In genomic region chr9:41736234-41736859, GRCm38 (mm10) we compare ENCODE assay signal across 7 mouse cellular contexts.
A peak's percentile ranks its signal among the peaks of the same experiment; 100 is the strongest.
DNase-seq lines count a peak whose midpoint lies in the region; ATAC-seq lines count a peak whose summit lies in the region.

No protein-coding gene starts in this region.

- 2% methylated on average over 16 of the region's 16 CpGs for WGBS in lung, embryonic 15.5 days
- WGBS in embryonic facial prominence, embryonic 12.5 days, result 1% methylated on average over 16 of the region's 16 CpGs
- WGBS in hindbrain, embryonic 11.5 days, result 2% methylated on average over 16 of the region's 16 CpGs
- WGBS in liver, embryonic 16.5 days (ENCODE audit: insufficient replicate concordance), result 6% methylated on average over 16 of the region's 16 CpGs
- WGBS in stomach, embryonic 15.5 days, result 2% methylated on average over 16 of the region's 16 CpGs

- 0 out of 2 replicates have a peak, but pooled peaks have one; percentile 11 for ATAC-seq in lung, embryonic 15.5 days (ENCODE audit: borderline replicate concordance, extremely low read depth, low FRiP score, low TSS enrichment)
- ATAC-seq in embryonic facial prominence, embryonic 12.5 days (ENCODE audit: insufficient number of reproducible peaks, insufficient read depth, low FRiP score, low TSS enrichment), result peak; percentile 29; the same call in 1 of the 2 replicates
- ATAC-seq in hindbrain, embryonic 11.5 days (ENCODE audit: low FRiP score), result peak; percentile 89
- no peak for ATAC-seq in liver, embryonic 16.5 days (ENCODE audit: low read depth)
- ATAC-seq in stomach, embryonic 15.5 days (ENCODE audit: insufficient read depth, low FRiP score, low read depth), result no peak; the same call in 1 of the 2 replicates
- ATAC-seq in megakaryocyte progenitor cell, adult 5-6 weeks (replicated peaks; ENCODE audit: poor library complexity), result no peak

- peak overlapping the region; percentile 71 for H3K4me2 ChIP-seq in lung, embryonic 15.5 days
- peak overlapping the region; percentile 40 for H3K4me2 ChIP-seq in embryonic facial prominence, embryonic 12.5 days (replicated peaks)
- peak overlapping the region; percentile 46 for H3K4me2 ChIP-seq in hindbrain, embryonic 11.5 days (replicated peaks; ENCODE audit: low read depth, low read length)
- peak overlapping the region; percentile 46 for H3K4me2 ChIP-seq in liver, embryonic 16.5 days (ENCODE audit: low read depth, low read length)
- peak overlapping the region; percentile 63 for H3K4me2 ChIP-seq in stomach, embryonic 15.5 days

- DNase-seq in lung, postnatal 36 days, result no peak
- peak; percentile 80 for DNase-seq in hindbrain, embryonic 11.5 days (ENCODE audit: low spot score)

- H3K4me1 ChIP-seq in lung, embryonic 15.5 days, result peaks cover 26% of the 10 kb centered on the region
- peaks cover 23% of the 10 kb centered on the region; the same call in 1 of the 2 replicates for H3K4me1 ChIP-seq in embryonic facial prominence, embryonic 12.5 days
- peaks cover 2% of the 10 kb centered on the region; the same call in 1 of the 2 replicates for H3K4me1 ChIP-seq in hindbrain, embryonic 11.5 days (replicated peaks; ENCODE audit: control insufficient read depth, insufficient read depth, low read length)
- no peaks in the 10 kb centered on the region for H3K4me1 ChIP-seq in liver, embryonic 16.5 days (ENCODE audit: control insufficient read depth, low read depth, low read length)
- H3K4me1 ChIP-seq in stomach, embryonic 15.5 days, result peaks cover 4% of the 10 kb centered on the region; the same call in 1 of the 2 replicates

- H3K9ac ChIP-seq in lung, embryonic 15.5 days, result peak overlapping the region; percentile 20
- H3K9ac ChIP-seq in embryonic facial prominence, embryonic 12.5 days, result peak overlapping the region; percentile 16; the same call in 1 of the 2 replicates
- H3K9ac ChIP-seq in hindbrain, embryonic 11.5 days (ENCODE audit: low read depth, low read length), result peak overlapping the region; percentile 63; the same call in 1 of the 2 replicates
- no peak overlapping the region for H3K9ac ChIP-seq in liver, embryonic 16.5 days (ENCODE audit: low read depth, low read length)
- H3K9ac ChIP-seq in stomach, embryonic 15.5 days, result peak overlapping the region; percentile 19; the same call in 1 of the 2 replicates

- H3K27me3 ChIP-seq in lung, embryonic 15.5 days, result peaks cover 5% of the 10 kb centered on the region; the same call in 1 of the 2 replicates
- no peaks in the 10 kb centered on the region for H3K27me3 ChIP-seq in embryonic facial prominence, embryonic 12.5 days
- no peaks in the 10 kb centered on the region for H3K27me3 ChIP-seq in hindbrain, embryonic 11.5 days (ENCODE audit: control insufficient read depth, insufficient read depth, low read length)
- H3K27me3 ChIP-seq in liver, embryonic 16.5 days (ENCODE audit: control insufficient read depth, insufficient read depth, low read depth, low read length), result peaks cover 5% of the 10 kb centered on the region
- H3K27me3 ChIP-seq in stomach, embryonic 15.5 days (replicated peaks), result no peaks in the 10 kb centered on the region

- H3K9me3 ChIP-seq in lung, embryonic 15.5 days, result no peaks in the 10 kb centered on the region
- H3K9me3 ChIP-seq in embryonic facial prominence, embryonic 12.5 days, result no peaks in the 10 kb centered on the region
- no peaks in the 10 kb centered on the region for H3K9me3 ChIP-seq in hindbrain, embryonic 11.5 days (ENCODE audit: control insufficient read depth, low read length)
- no peaks in the 10 kb centered on the region for H3K9me3 ChIP-seq in liver, embryonic 16.5 days (replicated peaks; ENCODE audit: control insufficient read depth, low read length)
- no peaks in the 10 kb centered on the region for H3K9me3 ChIP-seq in stomach, embryonic 15.5 days

- H3K4me3 ChIP-seq in lung, embryonic 15.5 days, result peak overlapping the region; percentile 38
- peak overlapping the region; percentile 17 for H3K4me3 ChIP-seq in embryonic facial prominence, embryonic 12.5 days
- H3K4me3 ChIP-seq in hindbrain, embryonic 11.5 days (ENCODE audit: low read depth, low read length), result peak overlapping the region; percentile 29
- peak overlapping the region; percentile 6; the same call in 1 of the 2 replicates for H3K4me3 ChIP-seq in liver, embryonic 16.5 days (ENCODE audit: low read depth, low read length)
- H3K4me3 ChIP-seq in stomach, embryonic 15.5 days (replicated peaks), result peak overlapping the region; percentile 38

- H3K27ac ChIP-seq in lung, embryonic 15.5 days, result peak overlapping the region; percentile 58
- H3K27ac ChIP-seq in embryonic facial prominence, embryonic 12.5 days, result peak overlapping the region; percentile 95
- H3K27ac ChIP-seq in hindbrain, embryonic 11.5 days (ENCODE audit: low read depth, low read length), result peak overlapping the region; percentile 96
- H3K27ac ChIP-seq in liver, embryonic 16.5 days (ENCODE audit: low read length), result no peak overlapping the region
- H3K27ac ChIP-seq in stomach, embryonic 15.5 days, result peak overlapping the region; percentile 87

- no peaks in the 10 kb centered on the region for H3K36me3 ChIP-seq in lung, embryonic 15.5 days
- no peaks in the 10 kb centered on the region for H3K36me3 ChIP-seq in embryonic facial prominence, embryonic 12.5 days
- H3K36me3 ChIP-seq in hindbrain, embryonic 11.5 days (ENCODE audit: control insufficient read depth, insufficient read depth, low read length), result no peaks in the 10 kb centered on the region
- H3K36me3 ChIP-seq in liver, embryonic 16.5 days (ENCODE audit: control insufficient read depth, insufficient read depth), result no peaks in the 10 kb centered on the region
- no peaks in the 10 kb centered on the region for H3K36me3 ChIP-seq in stomach, embryonic 15.5 days

Comparison
In these comparisons a context has a peak if more than half of its experiments do, and no peak if none do; other contexts are left out.
1. ATAC-seq: peak in lung, embryonic 15.5 days (single experiment), embryonic facial prominence, embryonic 12.5 days (single experiment) and hindbrain, embryonic 11.5 days (single experiment); none in liver, embryonic 16.5 days (single experiment), stomach, embryonic 15.5 days (single experiment) and megakaryocyte progenitor cell, adult 5-6 weeks (single experiment).
2. Peak in every context shown above with its lines, with median percentiles within 50 percentile points of each other: H3K4me2 ChIP-seq and H3K4me3 ChIP-seq.